Mouse (Mus musculus): ENCODE data around the gene Mapkapk2.
A peak's percentile ranks its signal among the peaks of the same experiment; 100 is the strongest.

The Mapkapk2 gene

DNA sequence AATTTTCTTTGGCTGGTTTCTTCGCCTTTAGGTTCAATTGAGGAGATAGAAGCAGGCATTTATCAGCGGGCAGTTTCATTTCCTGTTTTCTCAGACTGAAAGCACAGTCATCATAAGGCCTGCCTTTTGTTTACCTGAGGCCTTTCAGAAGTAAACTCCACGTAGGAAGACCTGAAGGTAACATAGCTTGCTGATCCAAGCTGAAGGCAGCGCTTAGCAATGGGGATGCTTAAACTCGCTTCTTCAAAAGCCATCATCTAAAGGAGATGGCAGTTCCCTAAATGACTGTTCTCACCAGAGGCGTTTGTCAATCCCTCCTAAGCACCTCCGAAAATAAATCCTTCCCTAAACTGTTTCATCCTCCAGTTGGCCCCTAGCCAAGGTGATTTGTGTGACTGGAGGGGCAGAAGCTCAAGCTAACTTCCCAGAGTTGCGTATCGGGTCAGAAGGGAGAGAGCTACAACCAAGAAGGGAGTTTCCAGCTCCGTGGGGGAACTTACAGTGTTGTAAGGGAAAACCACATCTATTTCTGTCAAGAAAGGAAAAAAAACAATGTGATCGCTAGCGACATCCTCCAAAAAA, 13.0 kb upstream of the Mapkapk2 start:
- peak; percentile 50 for DNase-seq (ENCODE audit: low spot score)

- peak; percentile 88 for DNase-seq (ENCODE audit: low spot score)
These were observed 10.1 kb upstream of the Mapkapk2 start for GRCm38 (mm10) chr1:131107575-131108308.

- peak; percentile 35 for DNase-seq (ENCODE audit: low spot score)
These were observed 6.3 kb upstream of the Mapkapk2 start for GRCm38 (mm10) chr1:131103776-131104424.

DNA sequence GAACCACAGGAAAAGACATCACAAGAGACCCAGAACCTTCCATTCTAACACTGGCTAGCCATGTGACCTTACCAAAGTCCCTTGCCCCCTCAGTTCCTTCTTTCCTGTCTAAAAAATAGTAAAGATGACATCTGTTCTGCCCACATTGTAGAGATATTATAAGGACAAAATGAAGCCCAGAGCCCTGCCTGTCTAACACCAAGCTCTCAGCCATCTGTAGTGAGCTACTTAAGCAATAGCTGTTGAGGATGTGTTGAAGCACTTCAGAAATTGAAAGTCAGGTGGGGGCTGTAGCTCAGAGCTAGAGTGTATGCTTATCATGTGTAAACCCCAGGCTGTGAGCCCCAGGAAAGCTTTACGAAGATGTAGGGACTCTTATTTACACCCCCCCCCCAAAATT, 3.2 kb upstream of the Mapkapk2 start:
- no peak for DNase-seq (ENCODE audit: low spot score)

DNA sequence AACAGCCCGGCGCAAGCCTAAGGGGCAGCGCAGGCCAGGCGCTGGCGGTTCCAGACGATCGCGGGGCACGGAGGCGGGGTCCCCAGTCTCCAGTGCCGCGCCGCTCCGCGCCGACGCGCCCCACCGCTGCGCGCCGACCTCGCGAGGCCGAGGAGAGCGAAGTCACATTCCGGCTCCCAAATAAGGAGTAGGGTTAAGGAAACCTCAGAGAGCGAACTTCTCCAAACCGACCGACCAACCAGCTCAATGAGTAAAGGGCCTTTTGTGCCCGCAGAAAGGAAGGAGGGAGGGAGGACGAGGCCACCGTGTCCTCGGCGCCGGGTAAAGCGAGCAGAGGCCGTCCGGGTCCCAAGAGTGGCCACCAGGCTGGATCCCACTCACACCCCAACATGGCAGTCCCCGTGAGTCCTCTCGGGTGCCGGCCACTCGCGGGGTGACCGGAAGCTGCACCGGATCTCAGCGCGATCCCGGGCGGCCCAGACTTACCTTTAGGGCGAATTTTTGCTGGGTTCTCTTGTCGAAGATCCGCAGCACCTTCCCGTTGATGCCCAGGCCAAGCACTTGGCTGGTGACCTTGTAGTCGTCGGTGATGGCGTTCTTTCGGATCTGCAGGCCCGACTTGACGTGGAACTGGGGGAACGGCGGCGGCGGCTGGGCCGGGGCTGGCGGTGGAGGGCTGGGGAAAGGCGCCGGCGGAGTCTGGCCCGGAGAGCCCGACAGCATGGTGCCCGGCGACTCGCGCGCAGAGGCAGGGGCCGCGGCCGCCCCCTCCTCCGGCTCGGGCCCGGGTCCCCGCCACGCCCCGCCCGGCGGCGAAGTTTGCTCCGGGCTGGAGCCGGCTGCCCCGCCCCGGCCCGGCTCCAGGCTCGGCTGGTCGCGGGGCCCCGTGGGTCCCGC, 575 bp downstream of the Mapkapk2 start:
- peak; percentile 78 for DNase-seq (ENCODE audit: low spot score)

DNA sequence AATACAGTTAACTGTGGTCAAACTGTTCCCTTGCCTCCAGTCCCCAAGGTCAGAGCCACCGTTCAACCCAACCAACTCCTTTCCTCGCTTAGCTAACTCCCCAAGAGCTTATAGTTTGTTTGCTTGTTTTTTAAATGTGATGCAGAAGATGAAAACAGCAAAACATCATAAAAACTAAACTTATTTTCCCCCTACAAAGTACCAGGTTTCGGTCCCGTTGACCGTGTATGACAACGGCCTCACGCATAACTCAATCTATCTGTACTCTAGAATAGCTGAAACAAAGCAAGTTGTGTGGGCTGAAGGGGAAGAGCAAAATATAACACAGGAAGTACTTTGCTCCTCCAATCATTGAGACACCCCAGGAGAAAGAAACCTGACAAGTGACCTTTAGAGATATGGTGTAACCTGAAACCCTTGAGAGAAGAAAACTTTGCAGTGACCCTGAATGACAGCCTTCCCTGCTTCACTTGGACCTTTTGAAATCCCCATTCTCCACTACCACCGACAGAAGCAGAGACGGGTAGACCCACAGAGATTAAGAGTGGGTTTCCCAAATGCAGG, 1.4 kb downstream of the Mapkapk2 start:
- DNase-seq (ENCODE audit: low spot score): peak; percentile 52

GRCm38 (mm10) chr1:131095574-131095973, 2.1 kb downstream of the Mapkapk2 start:
- DNase-seq (ENCODE audit: low spot score): peak; percentile 75

GRCm38 (mm10) chr1:131093889-131094288, 3.7 kb downstream of the Mapkapk2 start:
- peak; percentile 46 for DNase-seq (ENCODE audit: low spot score)

DNA sequence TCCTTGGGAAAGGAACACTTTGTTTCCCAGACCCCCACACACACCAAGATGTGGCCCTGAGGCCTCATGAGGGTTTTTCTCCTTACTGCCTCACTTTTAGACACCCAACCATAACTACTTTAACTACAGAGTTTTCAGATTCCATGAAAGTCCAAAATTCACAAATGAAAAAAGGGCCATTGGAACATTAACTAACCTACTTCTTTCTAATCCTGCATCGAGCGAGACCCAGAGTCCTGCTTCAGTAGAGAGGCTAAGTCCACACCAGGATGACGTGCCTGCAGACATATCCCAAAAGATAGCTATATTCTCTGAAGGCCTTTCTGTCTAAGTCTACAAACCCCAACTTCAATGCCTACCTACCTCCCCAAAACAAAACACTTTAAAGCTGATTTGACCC, 4.8 kb downstream of the Mapkapk2 start:
- DNase-seq (ENCODE audit: low spot score): no peak

GRCm38 (mm10) chr1:131092173-131092572, 5.5 kb downstream of the Mapkapk2 start:
- DNase-seq (ENCODE audit: low spot score): no peak

DNA sequence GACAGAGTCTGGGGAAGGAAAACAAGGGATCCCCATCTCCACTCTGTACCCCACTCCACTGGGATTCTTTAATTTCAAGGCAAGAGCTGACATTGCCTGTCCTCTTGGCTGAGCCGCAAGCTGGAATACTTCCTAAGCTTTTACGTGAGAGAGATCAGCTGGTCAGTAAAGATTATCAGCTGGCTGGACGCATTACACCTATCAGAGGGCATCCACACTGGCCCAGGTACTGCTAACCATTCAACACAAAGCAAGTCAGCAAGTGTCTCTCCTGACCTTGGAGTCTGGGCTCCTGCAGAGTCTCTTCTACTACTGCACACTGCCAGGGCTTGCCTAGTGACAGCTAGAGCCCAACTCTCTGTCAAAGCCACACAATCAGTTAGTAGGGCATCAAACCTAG, 6.1 kb downstream of the Mapkapk2 start:
- DNase-seq (ENCODE audit: low spot score): no peak

GRCm38 (mm10) chr1:131090877-131091276, 6.7 kb downstream of the Mapkapk2 start:
- no peak for DNase-seq (ENCODE audit: low spot score)

DNA sequence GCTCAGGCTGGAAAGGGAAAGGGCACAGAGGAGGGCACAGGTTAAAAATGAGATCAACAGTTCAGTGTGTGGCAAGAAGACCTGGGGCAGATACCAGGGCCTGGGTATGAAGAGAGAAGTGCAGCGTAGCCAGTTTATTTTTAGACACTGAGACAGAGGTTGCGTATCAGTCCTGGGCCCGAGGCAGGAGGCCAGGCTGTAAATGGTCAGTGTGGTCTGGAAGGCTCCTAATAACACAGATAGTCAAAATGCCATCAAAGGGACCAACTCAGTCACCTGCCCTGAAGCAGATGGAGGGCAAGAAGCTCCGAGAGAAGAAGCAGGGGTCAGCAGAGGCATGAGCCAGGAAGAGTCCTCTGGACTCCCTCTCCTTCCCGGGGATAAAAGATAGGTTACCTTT, 7.4 kb downstream of the Mapkapk2 start:
- no peak for DNase-seq (ENCODE audit: low spot score)

DNA sequence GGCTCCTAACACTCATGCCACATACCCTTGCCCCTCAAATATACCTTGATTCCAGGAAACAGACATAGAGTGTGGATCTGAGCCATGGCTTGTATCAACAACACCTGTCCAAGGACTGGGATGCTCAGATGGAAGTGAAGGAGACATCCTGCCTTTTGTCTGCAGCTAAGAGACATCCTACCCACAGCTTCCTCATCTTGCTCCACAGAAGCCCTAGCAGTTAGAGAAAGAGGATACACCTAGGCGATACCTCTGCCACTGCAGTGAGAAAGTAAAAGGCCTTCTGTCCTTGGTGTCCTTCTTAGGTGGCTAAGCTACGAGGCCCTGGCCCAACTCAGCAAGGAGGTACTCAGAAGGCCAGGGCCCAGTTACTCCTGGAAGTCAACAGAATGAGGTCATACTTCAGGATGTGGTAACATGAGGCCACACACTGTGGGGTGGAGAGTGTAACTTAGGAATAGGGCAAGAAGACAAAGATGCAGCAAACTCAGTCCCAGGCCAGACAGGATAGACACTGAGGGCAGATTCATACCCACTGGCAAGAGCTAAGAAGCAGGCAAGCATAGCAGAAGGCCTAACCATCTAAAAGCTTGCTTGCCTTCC, 8.0 kb downstream of the Mapkapk2 start:
- peak; percentile 61 for DNase-seq (ENCODE audit: low spot score)

- DNase-seq (ENCODE audit: low spot score): peak; percentile 64
These were observed 9.1 kb downstream of the Mapkapk2 start for GRCm38 (mm10) chr1:131088547-131088946.

- peak; percentile 65 for DNase-seq (ENCODE audit: low spot score)
These were observed 10.7 kb downstream of the Mapkapk2 start for GRCm38 (mm10) chr1:131086907-131087306.

DNA sequence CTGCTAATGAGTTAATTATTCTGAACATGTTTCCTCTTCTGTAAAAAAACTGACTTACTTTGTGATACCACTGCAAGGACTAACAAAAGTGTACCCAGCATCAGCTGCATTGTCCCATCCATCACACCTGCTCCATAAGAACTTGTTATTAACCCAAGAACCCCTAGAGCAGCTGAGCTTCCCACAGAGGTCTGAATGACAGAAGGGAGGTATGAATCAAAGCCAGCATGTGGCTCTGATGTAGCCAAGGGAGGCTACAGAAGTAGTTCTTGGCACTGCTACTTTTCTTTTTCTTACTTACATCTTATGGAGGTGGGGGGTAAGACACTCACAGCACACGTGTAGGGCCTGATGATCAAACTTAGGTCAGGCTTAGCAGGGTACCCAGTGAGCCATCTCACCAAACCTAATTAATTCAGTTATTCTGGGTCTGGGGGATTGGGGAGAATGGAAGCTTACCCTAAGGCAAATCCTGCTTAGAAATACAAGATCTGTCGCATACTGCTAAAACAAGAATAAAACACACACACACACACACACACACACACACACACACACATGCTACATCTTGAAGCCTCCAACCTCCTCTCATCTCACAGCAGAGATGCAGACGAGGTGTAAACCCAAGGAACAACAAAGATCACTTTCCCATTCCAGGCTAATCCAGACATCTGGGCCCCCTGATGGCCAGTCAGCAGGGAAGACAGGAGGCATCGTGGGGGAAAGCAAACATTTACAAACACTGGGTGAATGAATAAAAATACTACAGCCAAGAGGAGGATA, 11.5 kb downstream of the Mapkapk2 start:
- no peak for DNase-seq (ENCODE audit: low spot score)

GRCm38 (mm10) chr1:131085272-131085671, 12.4 kb downstream of the Mapkapk2 start:
- DNase-seq (ENCODE audit: low spot score): no peak

DNA sequence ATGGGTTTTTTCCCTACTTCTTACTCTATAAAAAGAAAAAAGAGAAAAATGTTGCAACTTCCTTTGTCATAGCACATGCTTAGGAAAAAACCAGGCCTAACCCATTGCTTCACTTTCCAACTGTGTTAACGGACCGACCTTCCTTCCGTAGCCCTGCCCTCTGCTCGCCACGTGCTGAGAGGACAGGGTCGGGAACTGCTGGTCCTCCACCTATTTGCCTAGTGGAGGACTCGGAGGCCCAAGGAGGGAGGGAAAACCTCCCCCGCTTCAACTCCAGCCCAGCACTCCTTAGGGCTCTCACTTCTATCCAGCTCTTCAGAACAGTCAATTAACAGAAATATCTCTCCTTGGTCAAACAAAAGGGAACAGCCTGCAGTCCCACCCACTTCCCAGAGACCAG, 13.3 kb downstream of the Mapkapk2 start:
- peak; percentile 78 for DNase-seq (ENCODE audit: low spot score)

DNA sequence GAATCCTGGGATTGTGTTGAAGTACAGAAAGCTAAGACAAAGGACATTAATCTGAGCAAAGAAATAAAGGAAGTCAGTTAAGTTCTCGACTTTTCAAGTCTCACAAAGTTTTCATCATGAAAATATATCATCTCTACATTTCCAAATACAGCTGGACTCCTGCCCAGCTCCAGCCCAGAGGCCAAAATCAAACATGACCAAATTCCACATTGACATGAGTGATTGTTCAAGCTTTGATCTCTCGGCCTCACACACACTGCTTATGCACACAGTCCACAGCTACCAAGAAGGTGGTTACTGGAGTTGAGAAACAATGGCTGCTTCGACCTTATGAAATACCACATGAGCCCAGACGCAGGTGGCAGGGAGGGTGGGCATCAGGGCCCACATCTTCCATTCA, 14.0 kb downstream of the Mapkapk2 start:
- DNase-seq (ENCODE audit: low spot score): no peak

GRCm38 (mm10) chr1:131083122-131083521, 14.5 kb downstream of the Mapkapk2 start:
- DNase-seq (ENCODE audit: low spot score): no peak
